Mouse (Mus musculus): ENCODE measurements around the gene Slc8a3. TPM values are rescaled to one million over a fixed set of nuclear protein-coding genes. Genes with fewer than 3 reads are reported as not detected.
A peak's percentile ranks its signal among the peaks of the same experiment; 100 is the strongest.

Gene Slc8a3
- polyA plus RNA-seq, 1 experiment from 2014 or later, result 0.58 TPM

DNA sequence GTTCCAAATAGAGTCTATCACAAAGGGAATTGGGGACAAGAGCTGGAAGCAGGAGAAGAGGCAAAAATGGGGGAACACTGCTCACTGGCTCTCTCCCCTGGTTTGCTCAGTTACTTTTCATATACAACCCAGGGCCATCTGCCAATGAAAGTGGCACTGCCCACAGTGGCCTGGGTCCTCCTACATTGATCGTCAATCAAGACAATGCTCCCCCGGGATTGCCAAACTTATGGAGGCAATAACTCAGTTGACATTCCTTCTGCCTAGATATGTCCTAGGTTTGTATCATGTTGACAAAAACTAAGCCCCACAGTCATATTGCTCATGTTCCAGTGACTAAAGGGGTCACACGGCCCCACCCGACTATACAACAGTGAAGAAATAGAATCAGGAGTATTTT lies 144.0 kb downstream of the Slc8a3 start:
- WGBS, result 93% methylated on average over 4 of the region's 4 CpGs
- H3K27me3 ChIP-seq (ENCODE audit: control insufficient read depth, insufficient read depth, low read length), result no peaks in the 10 kb centered on the region
- no peak overlapping the region for H3K4me3 ChIP-seq (ENCODE audit: low read depth, low read length)
- no peak overlapping the region for H3K27ac ChIP-seq (replicated peaks; ENCODE audit: low read depth, low read length)
- no peaks in the 10 kb centered on the region for H3K9me3 ChIP-seq (replicated peaks; ENCODE audit: control insufficient read depth, low read length)
- no peaks in the 10 kb centered on the region for H3K36me3 ChIP-seq (replicated peaks; ENCODE audit: control insufficient read depth, insufficient read depth, low read depth, low read length)
- H3K4me2 ChIP-seq (ENCODE audit: low read depth, low read length), result no peak overlapping the region
- H3K4me1 ChIP-seq (ENCODE audit: control insufficient read depth, insufficient read depth, low read length), result no peaks in the 10 kb centered on the region
- DNase-seq (ENCODE audit: low spot score) (no peak), ATAC-seq (replicated peaks; ENCODE audit: insufficient number of reproducible peaks, low FRiP score, low TSS enrichment, low read depth) (no peak)
- H3K9ac ChIP-seq (replicated peaks; ENCODE audit: low read length), result no peak overlapping the region

DNA sequence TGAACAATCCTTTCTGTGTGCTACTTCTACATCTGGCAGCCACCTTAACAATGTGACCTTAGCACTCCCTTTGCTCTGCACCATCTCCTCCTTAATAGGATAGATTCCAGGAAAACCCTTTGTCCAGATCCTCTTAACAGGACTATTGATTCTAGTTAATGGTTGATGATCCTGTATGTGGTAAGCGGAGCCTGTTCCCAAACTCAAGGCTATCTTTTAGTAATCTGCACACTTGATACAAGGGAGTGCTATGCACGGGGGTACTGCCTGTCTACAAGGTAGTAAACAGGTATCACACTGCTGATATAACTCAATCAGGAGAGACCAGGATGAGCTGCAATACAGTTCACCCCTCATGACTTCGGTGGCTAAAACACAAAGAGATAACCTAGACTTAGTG lies 144.6 kb downstream of the Slc8a3 start:
- no peak for ATAC-seq (replicated peaks; ENCODE audit: insufficient number of reproducible peaks, low FRiP score, low TSS enrichment, low read depth)
- Histone ChIP-seq H3K4me3 (ENCODE audit: low read depth, low read length) (no peak overlapping the region), H3K4me2 (ENCODE audit: low read depth, low read length) (no peak overlapping the region), H3K36me3 (replicated peaks; ENCODE audit: control insufficient read depth, insufficient read depth, low read depth, low read length) (no peaks in the 10 kb centered on the region), H3K27ac (replicated peaks; ENCODE audit: low read depth, low read length) (no peak overlapping the region), H3K27me3 (ENCODE audit: control insufficient read depth, insufficient read depth, low read length) (no peaks in the 10 kb centered on the region), H3K9ac (replicated peaks; ENCODE audit: low read length) (no peak overlapping the region), H3K4me1 (ENCODE audit: control insufficient read depth, insufficient read depth, low read length) (no peaks in the 10 kb centered on the region), H3K9me3 (replicated peaks; ENCODE audit: control insufficient read depth, low read length) (no peaks in the 10 kb centered on the region)
- DNase-seq (ENCODE audit: low spot score), result no peak
- WGBS, result 78% methylated on average over 3 of the region's 3 CpGs

DNA sequence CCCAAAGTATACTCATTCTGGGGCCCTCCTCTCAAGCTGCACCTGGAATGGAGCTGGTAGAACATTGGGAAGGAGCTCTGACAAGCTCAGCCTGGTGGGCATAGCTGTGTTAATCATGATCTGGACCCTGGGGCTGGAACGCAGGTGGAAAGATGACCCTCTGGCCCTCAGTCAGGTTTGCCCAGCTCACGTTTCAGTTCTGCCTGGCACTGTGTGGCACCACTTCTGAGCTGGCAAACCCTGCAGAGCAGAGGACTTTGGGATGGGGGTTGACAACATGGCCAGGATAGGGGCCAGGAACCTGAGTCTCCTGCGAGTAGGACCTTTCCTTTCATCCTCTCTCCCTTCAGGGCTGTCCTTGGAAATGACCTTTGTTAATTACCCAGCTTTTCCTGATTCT lies 146.3 kb downstream of the Slc8a3 start:
- no peak overlapping the region for H3K4me2 ChIP-seq (ENCODE audit: low read depth, low read length)
- no peaks in the 10 kb centered on the region for H3K4me1 ChIP-seq (ENCODE audit: control insufficient read depth, insufficient read depth, low read length)
- H3K27ac ChIP-seq (replicated peaks; ENCODE audit: low read depth, low read length), result no peak overlapping the region
- no peak overlapping the region for H3K4me3 ChIP-seq (ENCODE audit: low read depth, low read length)
- DNase-seq (ENCODE audit: low spot score) (no peak), ATAC-seq (replicated peaks; ENCODE audit: insufficient number of reproducible peaks, low FRiP score, low TSS enrichment, low read depth) (no peak)
- WGBS, result 75% methylated on average over 3 of the region's 3 CpGs
- no peaks in the 10 kb centered on the region for H3K36me3 ChIP-seq (replicated peaks; ENCODE audit: control insufficient read depth, insufficient read depth, low read depth, low read length)
- H3K27me3 ChIP-seq (ENCODE audit: control insufficient read depth, insufficient read depth, low read length), result no peaks in the 10 kb centered on the region
- no peak overlapping the region for H3K9ac ChIP-seq (replicated peaks; ENCODE audit: low read length)
- no peaks in the 10 kb centered on the region for H3K9me3 ChIP-seq (replicated peaks; ENCODE audit: control insufficient read depth, low read length)

DNA sequence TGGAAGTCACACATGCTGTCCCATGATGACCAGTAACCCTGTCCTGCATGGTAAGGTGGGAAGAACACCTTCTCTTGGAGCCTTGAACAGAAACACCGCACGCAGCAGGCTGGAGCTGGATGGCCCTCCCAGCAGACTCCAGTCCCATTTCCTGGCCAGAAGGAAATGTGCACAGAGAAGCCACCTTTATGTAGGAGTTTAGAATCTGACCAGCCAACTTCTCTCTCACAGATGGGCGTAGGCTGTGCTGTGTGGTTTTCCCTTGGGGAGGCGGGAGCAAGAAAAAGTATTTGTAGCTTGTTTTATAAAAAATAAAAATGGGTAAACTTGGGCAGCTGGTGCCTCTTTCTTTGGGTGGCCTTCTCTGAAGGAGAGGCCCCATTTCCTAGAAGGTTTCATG lies 146.9 kb downstream of the Slc8a3 start:
- H3K4me2 ChIP-seq (ENCODE audit: low read depth, low read length), result no peak overlapping the region
- DNase-seq (ENCODE audit: low spot score) (no peak), ATAC-seq (replicated peaks; ENCODE audit: insufficient number of reproducible peaks, low FRiP score, low TSS enrichment, low read depth) (no peak)
- no peaks in the 10 kb centered on the region for H3K9me3 ChIP-seq (replicated peaks; ENCODE audit: control insufficient read depth, low read length)
- H3K9ac ChIP-seq (replicated peaks; ENCODE audit: low read length), result no peak overlapping the region
- H3K36me3 ChIP-seq (replicated peaks; ENCODE audit: control insufficient read depth, insufficient read depth, low read depth, low read length), result no peaks in the 10 kb centered on the region
- no peak overlapping the region for H3K27ac ChIP-seq (replicated peaks; ENCODE audit: low read depth, low read length)
- H3K4me3 ChIP-seq (ENCODE audit: low read depth, low read length), result no peak overlapping the region
- 85% methylated on average over 4 of the region's 4 CpGs for WGBS
- H3K4me1 ChIP-seq (ENCODE audit: control insufficient read depth, insufficient read depth, low read length), result no peaks in the 10 kb centered on the region
- H3K27me3 ChIP-seq (ENCODE audit: control insufficient read depth, insufficient read depth, low read length), result no peaks in the 10 kb centered on the region

DNA sequence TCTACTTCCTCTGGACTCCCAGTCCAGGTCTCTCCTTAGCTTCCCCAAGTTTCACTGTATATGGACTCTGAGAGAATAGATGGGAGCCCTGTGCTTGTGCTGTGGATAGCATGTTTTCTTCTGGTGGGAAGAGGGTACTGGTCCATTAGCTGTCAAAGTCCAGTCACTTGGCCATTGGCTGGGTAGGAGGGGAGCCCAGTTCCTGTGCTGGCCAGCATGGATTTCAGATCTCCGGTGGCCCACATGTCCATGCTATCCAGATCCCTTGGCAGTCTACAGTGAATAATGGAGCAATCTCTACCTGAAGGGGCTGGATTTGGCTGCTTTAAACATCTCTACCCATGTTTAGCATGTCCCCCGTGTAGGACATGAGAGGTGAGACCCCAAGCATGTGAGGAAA lies 148.0 kb downstream of the Slc8a3 start:
- H3K4me2 ChIP-seq (ENCODE audit: low read depth, low read length), result no peak overlapping the region
- ATAC-seq (replicated peaks; ENCODE audit: insufficient number of reproducible peaks, low FRiP score, low TSS enrichment, low read depth), result no peak
- no peak overlapping the region for H3K27ac ChIP-seq (replicated peaks; ENCODE audit: low read depth, low read length)
- no peaks in the 10 kb centered on the region for H3K4me1 ChIP-seq (ENCODE audit: control insufficient read depth, insufficient read depth, low read length)
- H3K27me3 ChIP-seq (ENCODE audit: control insufficient read depth, insufficient read depth, low read length), result no peaks in the 10 kb centered on the region
- H3K9ac ChIP-seq (replicated peaks; ENCODE audit: low read length), result no peak overlapping the region
- WGBS, result 80% methylated on average over 2 of the region's 2 CpGs
- H3K4me3 ChIP-seq (ENCODE audit: low read depth, low read length), result no peak overlapping the region
- no peaks in the 10 kb centered on the region for H3K9me3 ChIP-seq (replicated peaks; ENCODE audit: control insufficient read depth, low read length)
- H3K36me3 ChIP-seq (replicated peaks; ENCODE audit: control insufficient read depth, insufficient read depth, low read depth, low read length), result no peaks in the 10 kb centered on the region
- DNase-seq (ENCODE audit: low spot score), result no peak

DNA sequence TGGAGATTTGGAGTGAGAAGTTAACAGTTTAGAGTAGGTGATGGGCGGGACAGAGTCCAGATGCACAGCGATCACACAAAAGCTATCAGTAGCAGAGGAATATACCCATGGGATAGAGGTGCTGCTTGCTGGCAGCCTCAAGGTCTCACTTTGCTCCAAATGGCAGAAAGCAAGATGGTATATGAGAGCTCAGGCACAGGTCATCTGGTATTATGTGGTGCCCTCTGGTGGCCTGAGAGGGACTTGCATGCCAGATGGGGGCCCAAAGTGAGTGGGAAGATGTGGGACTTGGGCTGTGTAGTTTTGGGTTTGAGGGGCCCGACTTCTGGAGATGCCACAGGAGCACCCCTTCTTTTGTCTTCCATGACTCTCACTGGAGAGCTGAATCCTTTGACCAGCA lies 150.9 kb downstream of the Slc8a3 start:
- H3K27ac ChIP-seq (replicated peaks; ENCODE audit: low read depth, low read length), result no peak overlapping the region
- ATAC-seq (replicated peaks; ENCODE audit: insufficient number of reproducible peaks, low FRiP score, low TSS enrichment, low read depth), result no peak

DNA sequence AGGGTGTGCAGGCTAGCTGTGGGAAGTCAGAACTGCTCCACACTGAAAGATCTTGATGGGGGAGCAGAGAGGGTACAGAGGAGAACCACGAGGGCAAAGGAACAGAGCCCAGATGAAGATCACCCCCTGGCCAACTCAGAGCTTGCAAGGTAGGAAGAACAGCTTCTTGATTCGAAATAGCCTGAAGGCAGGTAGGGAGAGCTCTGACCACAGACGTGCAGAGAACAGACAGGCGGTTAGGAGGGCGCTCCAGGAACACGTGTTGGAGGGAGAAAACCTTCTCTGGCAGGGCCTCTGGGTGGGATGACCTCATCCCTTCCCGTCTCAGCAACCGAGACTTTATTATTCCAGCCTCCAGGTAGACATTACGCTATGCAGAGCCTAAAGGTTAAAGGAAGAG lies 157.7 kb downstream of the Slc8a3 start:
- H3K4me3 ChIP-seq (ENCODE audit: low read depth, low read length), result no peak overlapping the region
- no peak for DNase-seq (ENCODE audit: low spot score)
- no peaks in the 10 kb centered on the region for H3K4me1 ChIP-seq (ENCODE audit: control insufficient read depth, insufficient read depth, low read length)
- no peak overlapping the region for H3K4me2 ChIP-seq (ENCODE audit: low read depth, low read length)
- no peak overlapping the region for H3K27ac ChIP-seq (replicated peaks; ENCODE audit: low read depth, low read length)
- no peaks in the 10 kb centered on the region for H3K9me3 ChIP-seq (replicated peaks; ENCODE audit: control insufficient read depth, low read length)
- H3K36me3 ChIP-seq (replicated peaks; ENCODE audit: control insufficient read depth, insufficient read depth, low read depth, low read length), result no peaks in the 10 kb centered on the region
- H3K27me3 ChIP-seq (ENCODE audit: control insufficient read depth, insufficient read depth, low read length), result no peaks in the 10 kb centered on the region
- no peak overlapping the region for H3K9ac ChIP-seq (replicated peaks; ENCODE audit: low read length)
- no peak for ATAC-seq (replicated peaks; ENCODE audit: insufficient number of reproducible peaks, low FRiP score, low TSS enrichment, low read depth)
- WGBS, result 48% methylated on average over 9 of the region's 9 CpGs

More for the DNA sequence above, 150.9 kb downstream of the Slc8a3 start:
- WGBS, result 52% methylated on average over 3 of the region's 3 CpGs
- H3K27me3 ChIP-seq (ENCODE audit: control insufficient read depth, insufficient read depth, low read length), result no peaks in the 10 kb centered on the region
- H3K4me3 ChIP-seq (ENCODE audit: low read depth, low read length), result no peak overlapping the region
- H3K36me3 ChIP-seq (replicated peaks; ENCODE audit: control insufficient read depth, insufficient read depth, low read depth, low read length), result no peaks in the 10 kb centered on the region
- H3K4me1 ChIP-seq (ENCODE audit: control insufficient read depth, insufficient read depth, low read length), result no peaks in the 10 kb centered on the region
- DNase-seq (ENCODE audit: low spot score), result peak; percentile 75
- no peak overlapping the region for H3K4me2 ChIP-seq (ENCODE audit: low read depth, low read length)
- no peak overlapping the region for H3K9ac ChIP-seq (replicated peaks; ENCODE audit: low read length)
- no peaks in the 10 kb centered on the region for H3K9me3 ChIP-seq (replicated peaks; ENCODE audit: control insufficient read depth, low read length)

DNA sequence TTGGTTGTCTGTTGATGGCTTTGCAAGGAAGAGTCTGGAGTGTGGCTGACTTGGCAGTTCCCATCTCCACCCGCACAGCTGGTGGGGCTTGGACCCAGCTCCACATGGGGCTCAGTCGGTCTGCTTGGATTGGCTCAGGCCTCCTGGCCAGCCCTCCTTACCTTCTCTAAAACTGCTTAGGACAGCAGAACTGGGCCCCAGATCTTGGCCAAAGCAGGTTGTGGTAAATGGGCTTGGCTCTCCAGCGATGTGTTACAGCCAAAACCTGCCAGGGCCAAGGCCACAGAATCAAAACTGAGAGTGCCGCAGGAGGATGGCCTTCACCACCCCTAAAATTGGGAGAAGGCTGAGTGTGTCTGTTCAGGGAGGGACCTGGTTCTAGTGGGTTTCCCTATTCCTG lies 159.1 kb downstream of the Slc8a3 start:
- Histone ChIP-seq H3K36me3 (replicated peaks; ENCODE audit: control insufficient read depth, insufficient read depth, low read depth, low read length) (no peaks in the 10 kb centered on the region), H3K9me3 (replicated peaks; ENCODE audit: control insufficient read depth, low read length) (no peaks in the 10 kb centered on the region), H3K4me3 (ENCODE audit: low read depth, low read length) (no peak overlapping the region), H3K4me1 (ENCODE audit: control insufficient read depth, insufficient read depth, low read length) (no peaks in the 10 kb centered on the region), H3K4me2 (ENCODE audit: low read depth, low read length) (no peak overlapping the region), H3K27me3 (ENCODE audit: control insufficient read depth, insufficient read depth, low read length) (no peaks in the 10 kb centered on the region), H3K9ac (replicated peaks; ENCODE audit: low read length) (no peak overlapping the region), H3K27ac (replicated peaks; ENCODE audit: low read depth, low read length) (no peak overlapping the region)
- 90% methylated on average over 4 of the region's 4 CpGs for WGBS
- ATAC-seq (replicated peaks; ENCODE audit: insufficient number of reproducible peaks, low FRiP score, low TSS enrichment, low read depth) (no peak), DNase-seq (ENCODE audit: low spot score) (no peak)

Data from embryonic facial prominence, embryonic 11.5 days (tissue).